Mouse (Mus musculus): ENCODE data around the gene Farp1. TPM values are rescaled to one million over a fixed set of nuclear protein-coding genes. Genes with fewer than 3 reads are reported as not detected.
A peak's percentile ranks its signal among the peaks of the same experiment; 100 is the strongest.

Farp1 gene
- total RNA-seq, 2 experiments from 2014 or later, result 41.6 to 58.5 TPM

- DNase-seq (ENCODE audit: low spot score in 2 of 2), result no peak
Measured at GRCm38 (mm10) chr14:121256896-121257295, 221.9 kb downstream of the Farp1 start.

GRCm38 (mm10) chr14:121259332-121259731 is 224.3 kb downstream of the Farp1 start:
- no peak for DNase-seq (ENCODE audit: low spot score in 2 of 2)

GRCm38 (mm10) chr14:121259789-121260188 is 224.8 kb downstream of the Farp1 start:
- no peak for DNase-seq (ENCODE audit: low spot score in 2 of 2)

GRCm38 (mm10) chr14:121261229-121261879 is 226.4 kb downstream of the Farp1 start:
- DNase-seq (ENCODE audit: low spot score in 2 of 2), result no peak

- no peak for DNase-seq (ENCODE audit: low spot score in 2 of 2)
Measured at GRCm38 (mm10) chr14:121262606-121263005, 227.6 kb downstream of the Farp1 start.

GRCm38 (mm10) chr14:121263912-121264311 is 228.9 kb downstream of the Farp1 start:
- DNase-seq (ENCODE audit: low spot score in 2 of 2), result no peak

- no peak for DNase-seq (ENCODE audit: low spot score in 2 of 2)
Measured at GRCm38 (mm10) chr14:121264453-121264852, 229.5 kb downstream of the Farp1 start.

- DNase-seq (ENCODE audit: low spot score in 2 of 2), result no peak
Measured at GRCm38 (mm10) chr14:121267801-121268200, 232.8 kb downstream of the Farp1 start.

GRCm38 (mm10) chr14:121270490-121270889 is 235.5 kb downstream of the Farp1 start:
- DNase-seq (ENCODE audit: low spot score in 2 of 2), result no peak

- no peak for DNase-seq (ENCODE audit: low spot score in 2 of 2)
Measured at GRCm38 (mm10) chr14:121274985-121275384, 240.0 kb downstream of the Farp1 start.

- DNase-seq (ENCODE audit: low spot score in 2 of 2), result no peak
Measured at GRCm38 (mm10) chr14:121276016-121276415, 241.0 kb downstream of the Farp1 start.

GRCm38 (mm10) chr14:121279106-121279505 is 244.1 kb downstream of the Farp1 start:
- peak; percentile 71 to 81 for DNase-seq (ENCODE audit: low spot score in 2 of 2)

GRCm38 (mm10) chr14:121280601-121281335 is 245.8 kb downstream of the Farp1 start:
- DNase-seq (ENCODE audit: low spot score in 2 of 2), result no peak

GRCm38 (mm10) chr14:121281336-121281710 is 246.3 kb downstream of the Farp1 start:
- DNase-seq (ENCODE audit: low spot score in 2 of 2), result no peak

GRCm38 (mm10) chr14:121285379-121286120 is 250.6 kb downstream of the Farp1 start:
- no peak for DNase-seq (ENCODE audit: low spot score in 2 of 2)

- DNase-seq (ENCODE audit: low spot score in 2 of 2), result no peak
Measured at GRCm38 (mm10) chr14:121291881-121292280, 256.9 kb downstream of the Farp1 start.

GRCm38 (mm10) chr14:121292391-121292790 is 257.4 kb downstream of the Farp1 start:
- DNase-seq (ENCODE audit: low spot score in 2 of 2), result no peak

- DNase-seq (ENCODE audit: low spot score in 2 of 2), result no peak
Measured at GRCm38 (mm10) chr14:121294484-121294883, 259.5 kb downstream of the Farp1 start.

- no peak for DNase-seq (ENCODE audit: low spot score in 2 of 2)
Measured at GRCm38 (mm10) chr14:121297103-121297502, 262.1 kb downstream of the Farp1 start.

- no peak for DNase-seq (ENCODE audit: low spot score in 2 of 2)
Measured at GRCm38 (mm10) chr14:121298537-121298936, 263.5 kb downstream of the Farp1 start.

GRCm38 (mm10) chr14:121299093-121299492 is 264.1 kb downstream of the Farp1 start:
- DNase-seq (ENCODE audit: low spot score in 2 of 2), result no peak

GRCm38 (mm10) chr14:121304523-121304922 is 269.5 kb downstream of the Farp1 start:
- no peak for DNase-seq (ENCODE audit: low spot score in 2 of 2)
